Mouse (Mus musculus): ENCODE data around the gene Cdsn. TPM values are rescaled to one million over a fixed set of nuclear protein-coding genes. Genes with fewer than 3 reads are reported as not detected.

Gene Cdsn
- total and polyA plus RNA-seq, 2 experiments from 2014 or later, result 0.23 to 0.48 TPM

- no peak overlapping the region for H3K9ac ChIP-seq (replicated peaks; ENCODE audit: low read depth, low read length)
- H3K27ac ChIP-seq (ENCODE audit: low read depth), result no peak overlapping the region
- H3K4me3 ChIP-seq (ENCODE audit: low read depth, low read length), result no peak overlapping the region
- 93% methylated on average over 7 of the region's 7 CpGs for WGBS
- DNase-seq (ENCODE audit: low spot score), result peak; percentile 26
- H3K9me3 ChIP-seq (replicated peaks; ENCODE audit: control insufficient read depth, low read length), result no peaks in the 10 kb centered on the region
- peaks cover 3% of the 10 kb centered on the region; the same call in 1 of the 2 replicates for H3K36me3 ChIP-seq (replicated peaks; ENCODE audit: control insufficient read depth, insufficient read depth, low read length)
- H3K27me3 ChIP-seq (ENCODE audit: control insufficient read depth, insufficient read depth, low read length), result peaks cover 6% of the 10 kb centered on the region
- no peak overlapping the region for H3K4me2 ChIP-seq (ENCODE audit: low read depth, low read length)
- TF ChIP-seq EP300 (IDR thresholded peaks at IDR 0.05; ENCODE audit: low read depth) (no peak), CTCF (IDR thresholded peaks at IDR 0.05; ENCODE audit: low read depth) (peak; percentile 63)
- H3K4me1 ChIP-seq (ENCODE audit: control insufficient read depth, insufficient read depth), result peaks cover 21% of the 10 kb centered on the region
- ATAC-seq (ENCODE audit: insufficient read depth, low read depth), result no peak
These were observed 38.9 kb upstream of the Cdsn start for GRCm38 (mm10) chr17:35512916-35513626.

- Histone ChIP-seq H3K4me3 (ENCODE audit: low read depth, low read length) (no peak overlapping the region), H3K9me3 (replicated peaks; ENCODE audit: control insufficient read depth, low read length) (no peaks in the 10 kb centered on the region), H3K4me2 (ENCODE audit: low read depth, low read length) (no peak overlapping the region), H3K9ac (replicated peaks; ENCODE audit: low read depth, low read length) (no peak overlapping the region), H3K36me3 (replicated peaks; ENCODE audit: control insufficient read depth, insufficient read depth, low read length) (peaks cover 3% of the 10 kb centered on the region; the same call in 1 of the 2 replicates), H3K27ac (ENCODE audit: low read depth) (no peak overlapping the region), H3K27me3 (ENCODE audit: control insufficient read depth, insufficient read depth, low read length) (peaks cover 2% of the 10 kb centered on the region; the same call in 1 of the 2 replicates), H3K4me1 (ENCODE audit: control insufficient read depth, insufficient read depth) (peaks cover 21% of the 10 kb centered on the region)
- TF ChIP-seq EP300 (IDR thresholded peaks at IDR 0.05; ENCODE audit: low read depth), result no peak
- TF ChIP-seq CTCF (IDR thresholded peaks at IDR 0.05; ENCODE audit: low read depth), result peak; percentile 70
- DNase-seq (ENCODE audit: low spot score) (peak; percentile 21), ATAC-seq (ENCODE audit: insufficient read depth, low read depth) (no peak)
- 10% methylated on average over 2 of the region's 2 CpGs for WGBS
These were observed 38.0 kb upstream of the Cdsn start for GRCm38 (mm10) chr17:35513886-35514285.

GRCm38 (mm10) chr17:35514756-35515155 is 37.2 kb upstream of the Cdsn start:
- peak overlapping the region; percentile 84 for H3K4me2 ChIP-seq (ENCODE audit: low read depth, low read length)
- no peak for ATAC-seq (ENCODE audit: insufficient read depth, low read depth)
- DNase-seq (ENCODE audit: low spot score), result no peak
- peak overlapping the region; percentile 64; the same call in 1 of the 2 replicates for H3K9ac ChIP-seq (replicated peaks; ENCODE audit: low read depth, low read length)
- H3K27ac ChIP-seq (ENCODE audit: low read depth), result no peak overlapping the region
- no peaks in the 10 kb centered on the region for H3K27me3 ChIP-seq (ENCODE audit: control insufficient read depth, insufficient read depth, low read length)
- TF ChIP-seq CTCF (IDR thresholded peaks at IDR 0.05; ENCODE audit: low read depth) (no peak), EP300 (IDR thresholded peaks at IDR 0.05; ENCODE audit: low read depth) (no peak)
- WGBS, result 69% methylated on average over 6 of the region's 6 CpGs
- peak overlapping the region; percentile 64; the same call in 1 of the 2 replicates for H3K4me3 ChIP-seq (ENCODE audit: low read depth, low read length)
- peaks cover 3% of the 10 kb centered on the region; the same call in 1 of the 2 replicates for H3K36me3 ChIP-seq (replicated peaks; ENCODE audit: control insufficient read depth, insufficient read depth, low read length)
- H3K4me1 ChIP-seq (ENCODE audit: control insufficient read depth, insufficient read depth), result peaks cover 21% of the 10 kb centered on the region
- no peaks in the 10 kb centered on the region for H3K9me3 ChIP-seq (replicated peaks; ENCODE audit: control insufficient read depth, low read length)

GRCm38 (mm10) chr17:35515911-35516640 is 35.9 kb upstream of the Cdsn start:
- peak overlapping the region; percentile 64 for H3K4me3 ChIP-seq (ENCODE audit: low read depth, low read length)
- WGBS, result 3% methylated on average over 25 of the region's 25 CpGs
- DNase-seq (ENCODE audit: low spot score), result peak; percentile 8
- peaks cover 7% of the 10 kb centered on the region; the same call in 1 of the 2 replicates for H3K36me3 ChIP-seq (replicated peaks; ENCODE audit: control insufficient read depth, insufficient read depth, low read length)
- H3K27ac ChIP-seq (ENCODE audit: low read depth), result peak overlapping the region; percentile 4; the same call in 1 of the 2 replicates
- peaks cover 21% of the 10 kb centered on the region for H3K4me1 ChIP-seq (ENCODE audit: control insufficient read depth, insufficient read depth)
- no peaks in the 10 kb centered on the region for H3K27me3 ChIP-seq (ENCODE audit: control insufficient read depth, insufficient read depth, low read length)
- no peaks in the 10 kb centered on the region for H3K9me3 ChIP-seq (replicated peaks; ENCODE audit: control insufficient read depth, low read length)
- ATAC-seq (ENCODE audit: insufficient read depth, low read depth), result peak; percentile 24
- TF ChIP-seq CTCF (IDR thresholded peaks at IDR 0.05; ENCODE audit: low read depth) (no peak), EP300 (IDR thresholded peaks at IDR 0.05; ENCODE audit: low read depth) (no peak)
- H3K4me2 ChIP-seq (ENCODE audit: low read depth, low read length), result peak overlapping the region; percentile 84
- H3K9ac ChIP-seq (replicated peaks; ENCODE audit: low read depth, low read length), result peak overlapping the region; percentile 64

GRCm38 (mm10) chr17:35516652-35517500 is 35.1 kb upstream of the Cdsn start, which contains the start of the genes Tcf19 and Cchcr1:
TSS of gene Tcf19 (minus strand) at chr17:35516824.
TSS of gene Cchcr1 (plus strand) at chr17:35517100.
- under 1% methylated on average over 66 of the region's 67 CpGs for WGBS

More at GRCm38 (mm10) chr17:35516652-35517500, 35.1 kb upstream of the Cdsn start, which contains the start of the genes Tcf19 and Cchcr1:
- Histone ChIP-seq H3K4me2 (ENCODE audit: low read depth, low read length) (peak within 1 kb of the TSS; percentile 84), H3K4me3 (ENCODE audit: low read depth, low read length) (peak within 1 kb of the TSS; percentile 64), H3K27ac (ENCODE audit: low read depth) (peak within 1 kb of the TSS; percentile 52), H3K9me3 (replicated peaks; ENCODE audit: control insufficient read depth, low read length) (no peaks in the 10 kb centered on the region), H3K36me3 (replicated peaks; ENCODE audit: control insufficient read depth, insufficient read depth, low read length) (peaks cover 12% of the 10 kb centered on the region; the same call in 1 of the 2 replicates), H3K27me3 (ENCODE audit: control insufficient read depth, insufficient read depth, low read length) (no peaks in the 10 kb centered on the region), H3K4me1 (ENCODE audit: control insufficient read depth, insufficient read depth) (peaks cover 21% of the 10 kb centered on the region), H3K9ac (replicated peaks; ENCODE audit: low read depth, low read length) (peak within 1 kb of the TSS; percentile 64)
- TF ChIP-seq EP300 (IDR thresholded peaks at IDR 0.05; ENCODE audit: low read depth) (peak; percentile 95), CTCF (IDR thresholded peaks at IDR 0.05; ENCODE audit: low read depth) (no peak)
- peak; percentile 94 for ATAC-seq (ENCODE audit: insufficient read depth, low read depth)
- peak; percentile 98 for DNase-seq (ENCODE audit: low spot score)
